Mouse (Mus musculus): Measurements from ENCODE around the gene Rnf183. TPM values are rescaled to one million over a fixed set of nuclear protein-coding genes. Genes with fewer than 3 reads are reported as not detected.
A peak's percentile ranks its signal among the peaks of the same experiment; 100 is the strongest.

Rnf183 gene
- total and polyA plus RNA-seq, 3 experiments, result 0.15 to 0.25 TPM; not detected in 1

GRCm38 (mm10) chr4:62383207-62383606, 51.8 kb downstream of the Rnf183 start:
- Histone ChIP-seq H3K9ac (ENCODE audit: control insufficient read depth, low read depth, low read length, poor library complexity, severe bottlenecking) (no peak overlapping the region), H3K36me3 (ENCODE audit: control insufficient read depth in 1 of 2, insufficient read depth in 2 of 2, low read length in 2 of 2) (peaks cover 9 to 22% of the 10 kb centered on the region in 2 experiments; a peak in 3 of 4 replicates), H3K4me3 (ENCODE audit: control insufficient read depth in 1 of 2, insufficient read depth in 1 of 2, low read depth in 2 of 2, low read length in 2 of 2) (no peak overlapping the region), H3K9me3 (replicated peaks; ENCODE audit: insufficient read depth, low read length) (no peaks in the 10 kb centered on the region), H3K27me3 (ENCODE audit: control insufficient read depth in 1 of 2, insufficient read depth in 2 of 2, low read length in 2 of 2) (no peaks in the 10 kb centered on the region), H3K27ac (ENCODE audit: control insufficient read depth, low read depth, low read length) (peak overlapping the region; percentile 7; the same call in 1 of the 2 replicates), H3K4me1 (ENCODE audit: control insufficient read depth in 1 of 2, insufficient read depth in 2 of 2, low read length in 2 of 2) (peaks cover 10 to 14% of the 10 kb centered on the region in 2 experiments), H3K79me2 (ENCODE audit: control insufficient read depth, insufficient read depth, low read length, poor library complexity) (no peaks in the 10 kb centered on the region; the same call in 1 of the 2 replicates)
- DNase-seq (ENCODE audit: low read depth, low spot score), result peak; percentile 23
- TF ChIP-seq CHD1 (IDR thresholded peaks at IDR 0.05; ENCODE audit: low read depth, low read length) (no peak), RCOR1 (IDR thresholded peaks at IDR 0.05; ENCODE audit: low read depth, low read length) (0 out of 2 replicates have a peak, but pooled peaks have one; percentile 14), TCF12 (IDR thresholded peaks at IDR 0.05; ENCODE audit: low read depth, low read length) (peak; percentile 74), MXI1 (IDR thresholded peaks at IDR 0.05; ENCODE audit: low read depth, low read length) (0 out of 2 replicates have a peak, but pooled peaks have one; percentile 21), GATA1 (IDR thresholded peaks at IDR 0.05; ENCODE audit: low read depth, low read length) (peak; percentile 62), CHD2 (IDR thresholded peaks at IDR 0.05; ENCODE audit: low read length) (no peak), HCFC1 (IDR thresholded peaks at IDR 0.05; ENCODE audit: low read depth, low read length) (no peak), EP300 (IDR thresholded peaks at IDR 0.05; ENCODE audit: low read depth in 1 of 2, low read length in 2 of 2) (peak; percentile 75 to 81), ETS1 (IDR thresholded peaks at IDR 0.05; ENCODE audit: low read depth, low read length) (peak; percentile 10; the same call in 1 of the 2 replicates)

DNA sequence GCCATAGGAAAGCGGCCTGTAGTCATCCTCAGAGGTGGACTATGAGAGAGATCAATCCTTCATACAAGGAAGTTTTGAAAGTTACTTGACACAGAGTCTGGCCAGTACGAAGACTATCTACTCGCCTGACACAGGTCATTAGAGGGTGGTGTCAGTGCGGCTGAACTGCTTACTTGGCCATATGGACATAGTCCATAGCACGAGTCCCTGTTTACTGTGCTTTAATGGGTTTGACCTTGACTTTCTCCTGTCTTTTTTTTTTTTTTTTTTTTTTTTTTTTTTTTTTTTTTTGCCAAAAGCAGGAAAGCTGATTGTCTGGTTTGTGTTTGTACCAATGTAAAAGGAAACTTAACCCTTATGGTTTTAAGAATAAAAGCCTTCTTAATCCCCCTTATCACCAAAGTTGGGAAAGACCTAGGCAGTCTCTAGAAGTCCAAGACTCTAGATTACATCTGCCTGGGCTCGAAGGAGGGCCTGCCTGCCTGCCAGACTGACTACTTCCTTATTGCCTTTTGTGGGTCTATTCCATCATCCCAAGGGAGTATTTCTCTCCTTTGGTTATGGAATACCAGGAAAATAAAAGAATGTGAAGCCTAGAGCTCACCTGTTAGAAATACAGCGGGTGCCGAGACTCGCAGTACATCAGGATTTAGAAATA, 55.2 kb downstream of the Rnf183 start:
- Histone ChIP-seq H3K27me3 (ENCODE audit: control insufficient read depth in 1 of 2, insufficient read depth in 2 of 2, low read length in 2 of 2) (no peaks in the 10 kb centered on the region), H3K9ac (ENCODE audit: control insufficient read depth, low read depth, low read length, poor library complexity, severe bottlenecking) (no peak overlapping the region), H3K4me3 (ENCODE audit: control insufficient read depth in 1 of 2, insufficient read depth in 1 of 2, low read depth in 2 of 2, low read length in 2 of 2) (no peak overlapping the region), H3K4me1 (ENCODE audit: control insufficient read depth in 1 of 2, insufficient read depth in 2 of 2, low read length in 2 of 2) (peaks cover 10 to 14% of the 10 kb centered on the region in 2 experiments), H3K36me3 (ENCODE audit: control insufficient read depth in 1 of 2, insufficient read depth in 2 of 2, low read length in 2 of 2) (peaks cover 0 to 22% of the 10 kb centered on the region in 2 experiments; a peak in 2 of 4 replicates), H3K9me3 (replicated peaks; ENCODE audit: insufficient read depth, low read length) (no peaks in the 10 kb centered on the region), H3K79me2 (ENCODE audit: control insufficient read depth, insufficient read depth, low read length, poor library complexity) (no peaks in the 10 kb centered on the region; the same call in 1 of the 2 replicates), H3K27ac (ENCODE audit: control insufficient read depth, low read depth, low read length) (no peak overlapping the region)
- no peak for TF ChIP-seq SIN3A (IDR thresholded peaks at IDR 0.05; ENCODE audit: low read length)
- TF ChIP-seq USF1 (IDR thresholded peaks at IDR 0.05; ENCODE audit: low read depth, low read length), result no peak
- TF ChIP-seq BHLHE40 (IDR thresholded peaks at IDR 0.05; ENCODE audit: borderline replicate concordance, low read depth, low read length), result no peak
- no peak for TF ChIP-seq USF2 (IDR thresholded peaks at IDR 0.05; ENCODE audit: borderline replicate concordance in 1 of 2, insufficient read depth in 1 of 2, low read depth in 1 of 2, low read length in 2 of 2)
- no peak for TF ChIP-seq RAD21 (IDR thresholded peaks at IDR 0.05; ENCODE audit: low read depth, low read length)
- no peak for TF ChIP-seq ELF1 (IDR thresholded peaks at IDR 0.05; ENCODE audit: low read depth, low read length)
- TF ChIP-seq MXI1 (IDR thresholded peaks at IDR 0.05; ENCODE audit: low read depth, low read length), result no peak
- no peak for TF ChIP-seq CHD2 (IDR thresholded peaks at IDR 0.05; ENCODE audit: low read length)
- no peak for TF ChIP-seq ETS1 (IDR thresholded peaks at IDR 0.05; ENCODE audit: low read depth, low read length)
- no peak for TF ChIP-seq MAX (IDR thresholded peaks at IDR 0.05; ENCODE audit: low read length)
- no peak for TF ChIP-seq EP300 (IDR thresholded peaks at IDR 0.05; ENCODE audit: low read depth in 1 of 2, low read length in 2 of 2)
- no peak for TF ChIP-seq TBP (IDR thresholded peaks at IDR 0.05; ENCODE audit: low read depth, low read length)
- no peak for TF ChIP-seq POLR2A (IDR thresholded peaks at IDR 0.05; ENCODE audit: control insufficient read depth in 1 of 2, insufficient read depth in 1 of 2, low read depth in 1 of 2, low read length in 2 of 2, poor library complexity in 1 of 2)
- TF ChIP-seq NELFE (IDR thresholded peaks at IDR 0.05; ENCODE audit: low read depth, low read length), result no peak
- no peak for TF ChIP-seq POLR2AphosphoS5 (IDR thresholded peaks at IDR 0.05; ENCODE audit: borderline replicate concordance, low read depth, low read length)
- TF ChIP-seq ZKSCAN1 (IDR thresholded peaks at IDR 0.05; ENCODE audit: low read depth, low read length), result no peak
- TF ChIP-seq POLR2AphosphoS2 (IDR thresholded peaks at IDR 0.05; ENCODE audit: low read length), result no peak
- no peak for TF ChIP-seq TCF12 (IDR thresholded peaks at IDR 0.05; ENCODE audit: low read depth, low read length)
- no peak for TF ChIP-seq KAT2A (conservative IDR thresholded peaks at IDR 0.05; ENCODE audit: low read depth, low read length)
- no peak for TF ChIP-seq RCOR1 (IDR thresholded peaks at IDR 0.05; ENCODE audit: low read depth, low read length)
- no peak for DNase-seq (ENCODE audit: low read depth, low spot score)
